9 mouse cellular contexts compared by ENCODE assay signal in the genomic region with DNA sequence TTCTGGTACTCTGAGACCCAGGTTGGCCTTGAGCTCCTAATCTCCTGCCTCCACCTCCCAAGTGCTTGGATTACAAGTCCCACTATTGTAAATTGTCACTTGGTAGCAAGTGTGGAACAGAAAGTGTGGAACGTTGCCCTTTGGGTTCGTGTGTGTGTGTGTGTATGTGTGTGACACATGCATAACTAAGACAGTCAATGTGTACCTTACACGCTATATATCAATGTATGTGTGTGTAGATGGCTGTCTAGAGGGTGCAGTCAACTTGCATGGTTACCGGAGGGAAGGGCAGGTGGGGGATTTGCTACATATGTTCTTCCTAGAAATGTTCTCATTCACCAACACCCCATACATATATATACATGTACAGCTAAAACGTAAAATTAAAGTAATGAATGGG. TPM values are rescaled to one million over a fixed set of nuclear protein-coding genes. Genes with fewer than 3 reads are reported as not detected.
A peak's percentile ranks its signal among the peaks of the same experiment; 100 is the strongest.
DNase-seq lines count a peak whose midpoint lies in the region; ATAC-seq and TF ChIP-seq lines count a peak whose summit lies in the region.
"Had no signal": no experiment of that assay in that cellular context is flagged by ENCODE, and none has a peak within 500 bp of the region (broad histone marks: within the 10 kb centered on the region; RNA-seq: fewer than 3 reads in every experiment).

No protein-coding gene starts in this region.

- H3K4me3 ChIP-seq in left cerebral cortex, adult 2 months, result peak overlapping the region; percentile 86
- H3K4me3 ChIP-seq in forebrain, embryonic 11.5 days (ENCODE audit: low read depth, low read length), result peak overlapping the region; percentile 66
- H3K4me3 ChIP-seq in intestine, postnatal 0 days (ENCODE audit: low read depth, low read length), result peak overlapping the region; percentile 66
- peak overlapping the region; percentile 67 for H3K4me3 ChIP-seq in neural tube, embryonic 13.5 days

- WGBS in forebrain, embryonic 11.5 days, result 68% methylated on average over 5 of the region's 5 CpGs
- 60% methylated on average over 5 of the region's 5 CpGs for WGBS in intestine, postnatal 0 days
- WGBS in neural tube, embryonic 13.5 days, result 71% methylated on average over 5 of the region's 5 CpGs

- H3K4me1 ChIP-seq in forebrain, embryonic 11.5 days (replicated peaks; ENCODE audit: control insufficient read depth, insufficient read depth, low read length), result peaks cover 6% of the 10 kb centered on the region; the same call in 1 of the 2 replicates
- H3K4me1 ChIP-seq in intestine, postnatal 0 days (replicated peaks; ENCODE audit: control insufficient read depth, insufficient read depth, low read length), result no peaks in the 10 kb centered on the region
- H3K4me1 ChIP-seq in neural tube, embryonic 13.5 days (replicated peaks), result peaks cover 14% of the 10 kb centered on the region

- H3K4me2 ChIP-seq in forebrain, embryonic 11.5 days (ENCODE audit: low read depth, low read length, severe bottlenecking), result peak overlapping the region; percentile 72; the same call in 1 of the 2 replicates
- H3K4me2 ChIP-seq in intestine, postnatal 0 days (replicated peaks; ENCODE audit: low read depth), result peak overlapping the region; percentile 98
- H3K4me2 ChIP-seq in neural tube, embryonic 13.5 days, result peak overlapping the region; percentile 80

- no peaks in the 10 kb centered on the region for H3K36me3 ChIP-seq in forebrain, embryonic 11.5 days (ENCODE audit: control insufficient read depth, insufficient read depth, low read length)
- no peaks in the 10 kb centered on the region for H3K36me3 ChIP-seq in intestine, postnatal 0 days (ENCODE audit: control insufficient read depth, insufficient read depth)
- peaks cover 5% of the 10 kb centered on the region for H3K36me3 ChIP-seq in neural tube, embryonic 13.5 days

- H3K27ac ChIP-seq in left cerebral cortex, adult 2 months, result peak overlapping the region; percentile 93; the same call in 1 of the 2 replicates
- H3K27ac ChIP-seq in forebrain, embryonic 11.5 days (ENCODE audit: low read depth, low read length), result no peak overlapping the region
- H3K27ac ChIP-seq in intestine, postnatal 0 days (ENCODE audit: low read depth, low read length), result no peak overlapping the region
- H3K27ac ChIP-seq in neural tube, embryonic 13.5 days (replicated peaks), result 0 out of 2 replicates have a peak overlapping the region, but pooled peaks have one; percentile 33

- no peak for TF ChIP-seq CTCF in left cerebral cortex, adult 2 months (IDR thresholded peaks at IDR 0.05)
- TF ChIP-seq CTCF in intestine, postnatal 0 days (IDR thresholded peaks at IDR 0.05; ENCODE audit: low read depth), result no peak

- no peaks in the 10 kb centered on the region; the same call in 1 of the 2 replicates for H3K9me3 ChIP-seq in forebrain, embryonic 11.5 days (ENCODE audit: control insufficient read depth, low read length)
- H3K9me3 ChIP-seq in intestine, postnatal 0 days (ENCODE audit: control insufficient read depth), result no peaks in the 10 kb centered on the region
- no peaks in the 10 kb centered on the region for H3K9me3 ChIP-seq in neural tube, embryonic 13.5 days

- peak overlapping the region; percentile 87; the same call in 1 of the 2 replicates for H3K9ac ChIP-seq in forebrain, embryonic 11.5 days (ENCODE audit: low read length)
- no peak overlapping the region for H3K9ac ChIP-seq in intestine, postnatal 0 days (ENCODE audit: low read depth, low read length)
- H3K9ac ChIP-seq in neural tube, embryonic 13.5 days, result 0 out of 2 replicates have a peak overlapping the region, but pooled peaks have one; percentile 86

- ATAC-seq in forebrain, embryonic 11.5 days (replicated peaks; ENCODE audit: low FRiP score), result no peak
- ATAC-seq in intestine, postnatal 0 days, result peak; percentile 18; the same call in 1 of the 2 replicates
- ATAC-seq in neural tube, embryonic 13.5 days (ENCODE audit: low read depth), result peak; percentile 21

- DNase-seq in left cerebral cortex, adult 2 months (ENCODE audit: extremely low spot score in 1 of 2, low spot score in 2 of 2), result no peak
- no peak for DNase-seq in left cerebral cortex, postnatal 14 days (ENCODE audit: low spot score in 2 of 2)
- DNase-seq in forebrain, embryonic 11.5 days (ENCODE audit: low spot score), result no peak
- DNase-seq in gastrocnemius, postnatal 4 days (ENCODE audit: low spot score in 2 of 2), result no peak
- DNase-seq in embryo, embryonic 11 days, result no peak
- DNase-seq in embryo, embryonic 9.5 days (ENCODE audit: extremely low spot score), result no peak

- intact Hi-C loops in left cerebral cortex, adult 2 months (cut with DNase I), result no loop called here
- intact Hi-C loops in left cerebral cortex, postnatal 14 days (cut with DNase I), result no loop called here

- H3K27me3 ChIP-seq in forebrain, embryonic 11.5 days (ENCODE audit: control insufficient read depth, insufficient read depth, low read length), result no peaks in the 10 kb centered on the region
- no peaks in the 10 kb centered on the region for H3K27me3 ChIP-seq in intestine, postnatal 0 days (replicated peaks; ENCODE audit: control insufficient read depth, insufficient read depth, low read length)
- no peaks in the 10 kb centered on the region for H3K27me3 ChIP-seq in neural tube, embryonic 13.5 days

RNA-seq across cellular contexts. Expression of a gene that starts 0.4 kb away (rescaled TPM):
- total RNA-seq in left cerebral cortex, adult 2 months (2021), result 10 to 100 TPM; 15.9 to 17.1 TPM
- 10 to 100 TPM; 18.2 to 22.1 TPM for total RNA-seq in left cerebral cortex, postnatal 14 days (2021)
- polyA plus RNA-seq in forebrain, embryonic 11.5 days (2014; fragmentation: Nextera tagmentation; extraction: Ambion mirVana), result 10.3 and 13.1 TPM in 2 replicates
- polyA plus RNA-seq in intestine, postnatal 0 days (2015; fragmentation: Nextera tagmentation; extraction: Ambion mirVana), result 1.4 and 1.5 TPM in 2 replicates
- polyA plus RNA-seq in neural tube, embryonic 13.5 days (2015; fragmentation: Nextera tagmentation; extraction: Ambion mirVana), result 6.3 and 7.0 TPM in 2 replicates
- total RNA-seq in gastrocnemius, postnatal 4 days (2021), result 1 to 10 TPM; 4.6 to 5.0 TPM
- total RNA-seq: common myeloid progenitor, adult 5-6 weeks had no signal

RNA-seq across cellular contexts. Expression of a gene that starts 12.2 kb away (rescaled TPM):
- under 1 TPM; 0.23 to 0.30 TPM for total RNA-seq in left cerebral cortex, adult 2 months (2021)
- total RNA-seq in left cerebral cortex, postnatal 14 days (2021), result under 1 TPM; 0.35 to 0.38 TPM
- 0.41 and 0.63 TPM in 2 replicates for polyA plus RNA-seq in forebrain, embryonic 11.5 days (2014; fragmentation: Nextera tagmentation; extraction: Ambion mirVana)
- 48.1 and 49.0 TPM in 2 replicates for polyA plus RNA-seq in intestine, postnatal 0 days (2015; fragmentation: Nextera tagmentation; extraction: Ambion mirVana)
- 0.18 and 0.25 TPM in 2 replicates for polyA plus RNA-seq in neural tube, embryonic 13.5 days (2015; fragmentation: Nextera tagmentation; extraction: Ambion mirVana)
- total RNA-seq in gastrocnemius, postnatal 4 days (2021), result under 1 TPM; 0.47 to 0.54 TPM
- total RNA-seq: common myeloid progenitor, adult 5-6 weeks had no signal

RNA-seq across cellular contexts. Expression of a gene that starts 51.8 kb away (rescaled TPM):
- 10 to 100 TPM; 34.8 to 35.6 TPM for total RNA-seq in left cerebral cortex, adult 2 months (2021)
- 10 to 100 TPM; 38.6 to 39.4 TPM for total RNA-seq in left cerebral cortex, postnatal 14 days (2021)
- 105 and 121 TPM in 2 replicates for polyA plus RNA-seq in forebrain, embryonic 11.5 days (2014; fragmentation: Nextera tagmentation; extraction: Ambion mirVana)
- 123 and 139 TPM in 2 replicates for polyA plus RNA-seq in intestine, postnatal 0 days (2015; fragmentation: Nextera tagmentation; extraction: Ambion mirVana)
- polyA plus RNA-seq in neural tube, embryonic 13.5 days (2015; fragmentation: Nextera tagmentation; extraction: Ambion mirVana), result 89.3 and 107 TPM in 2 replicates
- total RNA-seq in gastrocnemius, postnatal 4 days (2021), result 10 to 100 TPM; 63.5 to 67.8 TPM

Comparison
In these comparisons a context has a peak if more than half of its experiments do, and no peak if none do; other contexts are left out.
1. H3K27ac ChIP-seq: peak in left cerebral cortex, adult 2 months (single experiment) and neural tube, embryonic 13.5 days (single experiment); none in forebrain, embryonic 11.5 days (single experiment) and intestine, postnatal 0 days (single experiment).
2. Peak in every context shown above with its lines, with median percentiles within 50 percentile points of each other: H3K4me3 ChIP-seq and H3K4me2 ChIP-seq.